Mouse (Mus musculus): ENCODE results near the gene Zfp318. TPM values are rescaled to one million over a fixed set of nuclear protein-coding genes. Genes with fewer than 3 reads are reported as not detected.

Gene Zfp318
- total RNA-seq, 2 experiments from 2014 or later, result 57.4 to 70.5 TPM

GRCm38 (mm10) chr17:46454539-46454938 is 71.0 kb downstream of the Zfp318 start:
- H3K27ac ChIP-seq, result no peak overlapping the region
- peak overlapping the region; percentile 48 for H3K4me3 ChIP-seq
- DNase-seq (ENCODE audit: low spot score in 2 of 2), result no peak
- no peak for TF ChIP-seq CTCF (conservative IDR thresholded peaks at IDR 0.05)

DNA sequence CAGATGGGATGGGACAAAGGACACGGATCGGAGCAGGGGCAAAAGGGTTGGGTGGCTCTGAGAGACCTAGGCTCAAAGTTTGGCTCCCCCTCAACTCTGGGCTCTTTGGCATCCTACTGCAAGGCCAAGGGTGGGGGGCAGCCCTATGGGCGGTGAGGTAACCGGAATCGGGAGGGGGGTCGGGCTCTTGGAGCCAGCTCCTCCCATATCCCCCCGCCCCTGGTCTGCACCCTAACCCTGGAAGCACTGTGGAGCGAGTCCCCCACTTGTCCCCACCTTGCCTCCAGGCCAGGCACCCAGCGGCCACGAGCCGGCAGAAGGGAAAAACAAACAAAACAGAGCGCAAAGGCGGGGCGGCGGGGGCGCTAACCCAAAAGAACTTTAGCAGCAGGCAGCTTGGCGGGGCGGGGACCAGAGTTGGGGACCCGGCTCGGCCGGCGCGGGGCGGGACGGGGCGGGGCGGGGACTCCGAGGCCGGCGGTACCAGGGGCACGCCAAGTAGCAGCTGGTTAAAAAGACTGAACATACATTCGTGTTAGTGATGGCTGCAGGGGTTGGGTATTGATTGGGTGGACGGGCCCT is 71.7 kb downstream of the Zfp318 start:
- DNase-seq (ENCODE audit: low spot score in 2 of 2), result peak in 1 of 2 experiments; percentile 34
- Histone ChIP-seq H3K27ac (no peak overlapping the region; the same call in 1 of the 2 replicates), H3K4me3 (peak overlapping the region; percentile 48)
- TF ChIP-seq CTCF (conservative IDR thresholded peaks at IDR 0.05), result no peak

- peak; percentile 76 for TF ChIP-seq CTCF (conservative IDR thresholded peaks at IDR 0.05)
- no peak overlapping the region for H3K4me3 ChIP-seq
- no peak overlapping the region for H3K27ac ChIP-seq
- DNase-seq (ENCODE audit: low spot score in 2 of 2), result peak in 1 of 2 experiments; percentile 56
Observed at GRCm38 (mm10) chr17:46457791-46458190, 74.3 kb downstream of the Zfp318 start.

DNA sequence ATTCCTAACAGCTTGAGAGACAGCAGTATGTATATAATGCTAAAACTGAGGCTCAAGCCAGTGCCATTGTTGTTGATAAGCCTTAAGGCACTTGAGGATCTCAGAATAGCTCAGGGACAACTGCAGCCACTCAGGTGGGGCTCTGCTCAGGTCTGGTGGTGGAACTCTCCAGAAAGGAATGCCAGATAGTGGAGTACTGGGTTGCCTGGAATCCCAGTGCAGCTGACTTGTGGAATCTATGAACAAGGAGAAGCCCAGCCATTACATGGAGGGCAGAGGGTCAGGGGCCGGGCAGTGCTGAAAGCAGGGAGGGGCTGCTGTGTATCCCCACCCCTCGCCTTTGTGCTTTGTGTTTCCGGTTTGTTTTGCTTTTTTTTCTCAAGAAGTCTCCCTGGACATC is 74.9 kb downstream of the Zfp318 start:
- no peak for DNase-seq (ENCODE audit: low spot score in 2 of 2)
- Histone ChIP-seq H3K27ac (no peak overlapping the region), H3K4me3 (no peak overlapping the region)
- TF ChIP-seq CTCF (conservative IDR thresholded peaks at IDR 0.05), result no peak

GRCm38 (mm10) chr17:46460673-46461072 is 77.1 kb downstream of the Zfp318 start:
- Histone ChIP-seq H3K27ac (no peak overlapping the region), H3K4me3 (no peak overlapping the region)
- DNase-seq (ENCODE audit: low spot score in 2 of 2), result no peak
- no peak for TF ChIP-seq CTCF (conservative IDR thresholded peaks at IDR 0.05)

DNA sequence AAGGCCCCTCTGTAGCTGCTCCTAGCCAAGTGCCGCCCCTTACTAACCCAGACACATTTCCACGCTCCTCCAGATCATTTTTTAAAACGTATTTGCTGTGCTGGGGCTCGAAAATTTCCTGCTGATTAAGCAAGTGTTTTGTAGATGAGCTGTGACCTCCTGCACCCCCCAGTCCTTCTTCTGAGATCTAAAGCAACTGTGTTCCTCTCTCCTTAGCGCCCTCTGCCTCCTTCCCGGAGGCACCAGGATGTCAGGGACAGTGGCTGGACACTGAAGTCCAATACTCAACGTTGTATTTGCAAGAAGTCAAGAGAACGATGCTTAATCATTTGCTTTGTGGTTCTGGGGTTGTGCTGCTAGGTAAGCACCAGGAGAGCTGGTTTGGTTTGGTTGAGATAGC is 77.8 kb downstream of the Zfp318 start:
- no peak overlapping the region for H3K4me3 ChIP-seq
- no peak for DNase-seq (ENCODE audit: low spot score in 2 of 2)
- H3K27ac ChIP-seq, result no peak overlapping the region
- no peak for TF ChIP-seq CTCF (conservative IDR thresholded peaks at IDR 0.05)

- Histone ChIP-seq H3K27ac (no peak overlapping the region), H3K4me3 (no peak overlapping the region)
- TF ChIP-seq CTCF (conservative IDR thresholded peaks at IDR 0.05), result no peak
- no peak for DNase-seq (ENCODE audit: low spot score in 2 of 2)
Observed at GRCm38 (mm10) chr17:46462226-46462625, 78.7 kb downstream of the Zfp318 start.

GRCm38 (mm10) chr17:46467830-46468229 is 84.3 kb downstream of the Zfp318 start:
- Histone ChIP-seq H3K27ac (no peak overlapping the region), H3K4me3 (no peak overlapping the region)
- TF ChIP-seq CTCF (conservative IDR thresholded peaks at IDR 0.05), result no peak
- DNase-seq (ENCODE audit: low spot score in 2 of 2), result peak in 1 of 2 experiments; percentile 54

Other genes starting within 250 kb of the Zfp318 start
- 10 to 100 TPM; 27.4 to 28.8 TPM for gene Rsph9, start 239.5 kb upstream of the Zfp318 start, total RNA-seq (2021)
- gene Mad2l1bp, start 230.2 kb upstream of the Zfp318 start, total RNA-seq (2021), result 10 to 100 TPM in 1 of 2 experiments, 1 to 10 TPM in 1; 7.9 to 10.5 TPM
- gene Gtpbp2, start 222.7 kb upstream of the Zfp318 start, total RNA-seq (2021), result 100 to 1,000 TPM; 118 to 138 TPM
- 1 to 10 TPM; 5.4 to 6.0 TPM for gene Polh, start 181.1 kb upstream of the Zfp318 start, total RNA-seq (2021)
- 10 to 100 TPM; 44.0 to 48.3 TPM for gene Xpo5, start 180.9 kb upstream of the Zfp318 start, total RNA-seq (2021)
- 10 to 100 TPM; 37.6 to 39.0 TPM for gene Polr1c, start 135.7 kb upstream of the Zfp318 start, total RNA-seq (2021)
- 10 to 100 TPM; 80.3 to 95.2 TPM for gene Yipf3, start 135.7 kb upstream of the Zfp318 start, total RNA-seq (2021)
- 10 to 100 TPM; 57.3 to 58.2 TPM for gene Lrrc73, start 130.2 kb upstream of the Zfp318 start, total RNA-seq (2021)
- gene Tjap1, start 100.7 kb upstream of the Zfp318 start, total RNA-seq (2021), result 10 to 100 TPM; 54.0 to 56.7 TPM
- gene Dlk2, start 86.3 kb upstream of the Zfp318 start, total RNA-seq (2021), result 10 to 100 TPM; 52.5 to 53.5 TPM
- gene Abcc10, start 55.4 kb upstream of the Zfp318 start, total RNA-seq (2021), result 1 to 10 TPM; 8.9 to 9.7 TPM
- 1 to 10 TPM; 2.4 to 6.3 TPM for gene Crip3, start 45.2 kb downstream of the Zfp318 start, total RNA-seq (2021)
- gene Slc22a7, start 54.7 kb downstream of the Zfp318 start, total RNA-seq (2021), result under 1 TPM in 1 of 2 experiments, not detected in 1; 0.28 TPM
- 100 to 1,000 TPM; 119 to 122 TPM for gene Ttbk1, start 103.9 kb downstream of the Zfp318 start, total RNA-seq (2021)
- gene Dnph1, start 113.0 kb downstream of the Zfp318 start, total RNA-seq (2021), result 1 to 10 TPM; 4.8 to 6.2 TPM
- gene Cul9, start 162.7 kb downstream of the Zfp318 start, total RNA-seq (2021), result 10 to 100 TPM; 66.1 to 68.4 TPM
- 10 to 100 TPM; 75.7 to 90.9 TPM for gene Srf, start 172.4 kb downstream of the Zfp318 start, total RNA-seq (2021)
- gene Ptk7, start 245.8 kb downstream of the Zfp318 start, total RNA-seq (2021), result 1 to 10 TPM; 8.5 to 8.8 TPM